Mouse (Mus musculus) cerebellum, postnatal 25 days (tissue): Measurements from ENCODE around the gene Olfr1115.
"Not testable (repeated sequence)": the region's sequence is repeated elsewhere in the genome, so short reads cannot be mapped to it uniquely, and the experiment has no call there.

ENCODE experiments used
- DNase-seq, 2 experiments: peaks; one replicate each; pipeline ENCODE4 v3.0.0; 2021; ENCODE audit warnings: mixed read lengths in 2 of 2

Gene Olfr1115

GRCm38 (mm10) chr2:87247713-87248112, at the start of gene Olfr1115:
Gene Olfr1115, plus strand, starts transcription at chr2:87248013.
- DNase-seq: no peak

- no peak for DNase-seq
Measured at GRCm38 (mm10) chr2:87208670-87209069, 39.1 kb upstream of the Olfr1115 start, which contains the start of gene Olfr1113. Gene Olfr1113, plus strand, starts transcription at chr2:87208970.

GRCm38 (mm10) chr2:87267234-87267633, 19.4 kb downstream of the Olfr1115 start, which contains the start of gene Olfr1116:
Gene Olfr1116, plus strand, starts transcription at chr2:87267534.
- no peak for DNase-seq

- not testable (repeated sequence) for DNase-seq
Measured at GRCm38 (mm10) chr2:87293977-87294376, 46.2 kb downstream of the Olfr1115 start.
